Mouse (Mus musculus): ENCODE data around the gene Pif1.
A peak's percentile ranks its signal among the peaks of the same experiment; 100 is the strongest.

Gene Pif1

DNA sequence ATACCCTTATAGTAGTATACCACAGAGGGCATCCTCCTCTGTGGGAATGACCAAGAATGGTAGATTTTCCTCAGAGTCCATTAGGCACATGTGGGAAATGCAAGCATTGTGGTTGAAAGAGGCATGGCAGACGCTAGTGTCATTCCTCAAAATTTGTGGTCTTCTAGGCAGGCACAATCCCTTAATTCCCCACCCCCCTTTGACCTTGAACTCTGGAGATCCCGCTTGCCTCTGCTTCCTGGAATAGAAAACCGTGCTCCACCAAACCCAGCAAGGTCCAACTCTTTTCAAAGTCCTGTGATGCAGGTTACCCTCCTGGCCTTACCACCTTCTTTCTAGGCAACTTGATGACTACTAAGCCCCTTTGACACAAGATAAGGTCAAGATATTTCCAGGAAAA lies 5.8 kb downstream of the Pif1 start:
- DNase-seq (ENCODE audit: low read depth, low spot score) = peak; percentile 91

DNA sequence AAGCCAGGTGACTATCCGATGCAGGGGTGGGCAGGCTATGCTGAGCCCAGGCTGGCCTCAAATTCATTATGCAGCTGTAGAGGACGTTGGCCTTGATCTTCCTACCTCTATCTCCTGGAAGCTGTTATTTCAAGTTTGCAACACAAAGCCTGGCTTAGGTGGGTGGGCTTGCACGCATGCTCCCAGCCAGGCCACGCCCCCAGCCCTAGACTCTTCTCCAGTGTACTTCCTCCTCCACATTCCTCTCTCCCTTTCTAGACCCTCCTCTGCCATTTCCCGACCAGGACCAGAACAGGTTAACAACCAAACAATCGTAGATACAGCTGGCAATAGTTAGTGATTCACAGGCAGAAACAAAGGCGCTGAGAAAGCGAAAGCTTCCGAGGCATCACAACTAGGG lies 6.6 kb downstream of the Pif1 start:
- peak; percentile 99 for DNase-seq (ENCODE audit: low read depth, low spot score)

DNA sequence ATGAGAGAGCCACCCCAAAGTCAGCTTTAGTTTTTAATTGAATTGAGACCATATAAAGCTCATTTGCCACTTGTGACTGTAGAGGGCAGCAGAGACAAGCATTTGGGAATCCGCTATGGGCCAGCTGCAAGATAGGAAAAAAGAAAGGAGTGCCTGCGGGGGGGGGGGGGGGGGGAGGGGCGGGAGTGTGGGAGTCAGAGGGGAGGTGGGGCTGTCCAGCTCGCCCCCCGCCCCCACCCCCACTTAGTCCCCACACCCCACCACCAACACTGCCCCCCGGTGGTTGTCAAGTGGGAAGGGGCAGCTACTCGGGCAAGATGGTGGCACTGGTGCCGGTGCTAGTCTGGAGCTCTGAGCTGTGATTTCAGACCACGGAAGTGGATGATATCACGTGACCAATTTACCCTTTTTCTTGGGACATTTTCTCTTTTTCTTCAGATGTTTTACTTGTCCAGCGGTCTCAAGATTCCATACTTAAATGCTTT lies 11.8 kb downstream of the Pif1 start:
- DNase-seq (ENCODE audit: low read depth, low spot score) = peak; percentile 88

DNA sequence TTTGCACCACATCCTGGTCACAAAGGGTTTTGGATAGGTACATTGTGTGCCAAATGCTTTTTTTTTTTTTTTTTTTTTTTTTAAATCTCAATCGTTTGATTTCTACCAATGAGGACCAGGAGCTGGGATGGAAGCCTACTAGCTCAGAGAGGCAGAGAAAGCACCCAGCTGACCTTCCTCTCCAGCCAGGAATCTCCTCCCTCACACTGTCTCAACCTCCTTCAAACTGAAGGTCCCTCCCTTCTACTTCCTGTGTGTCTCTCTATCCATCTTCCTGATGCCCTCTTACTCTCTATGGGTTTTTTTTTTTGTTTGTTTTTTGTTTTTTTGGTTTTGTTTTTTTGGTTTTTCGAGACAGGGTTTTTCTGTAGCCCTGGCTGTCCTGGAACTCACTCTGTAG lies 14.0 kb downstream of the Pif1 start:
- peak; percentile 89 for DNase-seq (ENCODE audit: low read depth, low spot score)

DNA sequence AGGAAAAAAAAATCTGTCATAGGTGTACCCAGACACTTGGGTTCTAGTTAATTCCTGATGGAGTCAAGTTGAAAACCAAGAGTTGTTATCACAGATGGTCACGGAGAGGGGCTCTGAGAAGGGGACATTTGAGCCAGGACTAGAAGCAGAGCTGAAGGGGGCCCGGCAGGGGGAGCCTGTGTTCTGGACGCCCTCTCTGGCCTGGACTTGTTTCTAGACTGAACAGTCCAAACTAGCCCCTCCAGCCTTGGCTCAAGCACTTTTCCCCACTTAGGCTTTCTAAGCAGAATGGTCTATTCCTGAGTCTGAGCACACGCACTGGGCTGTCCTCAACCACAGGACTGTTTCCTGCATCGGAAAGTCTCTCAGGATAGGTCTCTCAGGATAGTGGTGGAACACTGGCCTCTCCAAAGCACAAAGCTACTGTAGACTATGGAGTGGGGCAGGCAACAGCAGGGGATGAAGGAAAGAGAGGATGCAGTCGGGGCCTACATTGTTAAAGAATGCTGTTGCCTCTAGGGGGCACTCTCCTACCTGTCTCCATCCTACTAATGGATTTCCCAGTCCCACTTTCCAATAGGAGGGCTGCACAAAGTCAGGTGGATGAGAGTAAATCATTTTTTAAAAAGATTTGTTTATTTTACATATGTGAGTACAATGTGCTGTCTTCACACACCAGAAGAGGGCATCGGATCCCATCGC lies 16.6 kb downstream of the Pif1 start:
- DNase-seq (ENCODE audit: low read depth, low spot score) = peak; percentile 83

DNA sequence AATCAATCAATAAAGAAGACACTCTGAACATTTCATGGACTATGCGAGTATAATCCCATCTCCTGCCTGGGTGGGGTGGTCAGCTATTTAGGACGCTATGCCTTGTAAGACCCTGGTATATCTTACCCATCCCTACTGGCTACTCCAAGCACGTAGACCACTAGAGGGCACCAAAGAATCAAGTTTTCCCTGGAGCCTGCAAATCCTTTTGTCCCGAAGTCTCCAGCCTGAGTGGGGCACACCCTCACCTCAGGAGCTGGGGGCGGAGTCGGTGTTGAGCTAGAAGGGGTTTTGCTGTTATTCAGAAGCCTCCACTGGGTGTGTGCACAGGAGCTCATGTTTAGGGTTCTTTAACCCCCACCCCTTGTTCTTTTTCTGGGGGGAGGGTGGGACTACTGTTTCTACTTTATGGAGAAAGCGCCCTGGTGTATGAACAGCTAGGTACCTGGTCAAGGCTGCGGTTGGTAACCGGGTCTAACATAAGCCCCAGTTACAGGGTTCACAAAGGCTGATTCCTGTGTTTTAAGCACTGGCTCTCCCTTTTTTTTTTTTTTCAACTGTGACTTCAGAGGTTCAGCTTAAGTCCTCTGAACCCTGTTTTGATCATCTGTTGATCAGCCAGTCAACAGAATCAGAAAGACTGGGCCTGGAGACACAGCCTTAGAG lies 18.6 kb downstream of the Pif1 start:
- DNase-seq (ENCODE audit: low read depth, low spot score) = peak; percentile 99

DNA sequence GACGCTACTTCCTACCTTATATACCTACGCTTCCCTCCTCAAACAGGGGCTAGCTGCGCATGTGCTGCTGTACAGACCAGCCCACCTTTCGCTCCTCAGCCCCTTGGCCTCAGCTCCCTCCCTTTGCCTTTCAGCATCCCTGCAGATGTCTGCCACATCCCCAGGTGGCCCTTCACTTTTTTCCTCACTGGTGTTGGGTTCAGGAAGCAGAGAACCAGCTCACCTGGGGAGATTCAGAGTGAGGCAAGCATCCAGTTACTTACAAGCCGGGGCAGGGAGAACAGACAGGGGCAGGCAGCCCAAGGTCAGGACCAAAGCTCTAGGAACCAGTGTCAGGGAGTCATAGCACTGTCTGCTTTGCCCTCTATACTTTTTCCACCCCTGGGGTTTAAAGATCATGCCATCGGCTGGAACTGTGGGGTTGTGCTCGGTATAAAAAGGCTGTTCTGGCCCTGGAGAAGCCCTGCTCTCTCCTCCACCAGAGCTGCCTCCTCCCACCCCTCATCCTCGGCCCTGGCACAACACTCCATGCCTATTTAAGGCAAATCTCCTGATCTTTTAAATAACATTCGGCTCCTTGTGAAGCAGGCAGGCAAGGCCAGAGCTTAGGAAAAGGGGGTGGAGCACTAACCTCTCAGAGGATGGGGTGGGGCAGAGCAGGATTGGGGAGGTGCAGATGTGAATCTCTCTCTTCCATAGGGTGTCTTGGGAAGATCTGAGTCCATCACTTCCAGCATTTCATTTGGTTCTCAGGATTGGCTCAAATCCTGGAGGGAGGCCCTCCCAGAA lies 19.6 kb downstream of the Pif1 start:
- peak; percentile 90 for DNase-seq (ENCODE audit: low read depth, low spot score)

DNA sequence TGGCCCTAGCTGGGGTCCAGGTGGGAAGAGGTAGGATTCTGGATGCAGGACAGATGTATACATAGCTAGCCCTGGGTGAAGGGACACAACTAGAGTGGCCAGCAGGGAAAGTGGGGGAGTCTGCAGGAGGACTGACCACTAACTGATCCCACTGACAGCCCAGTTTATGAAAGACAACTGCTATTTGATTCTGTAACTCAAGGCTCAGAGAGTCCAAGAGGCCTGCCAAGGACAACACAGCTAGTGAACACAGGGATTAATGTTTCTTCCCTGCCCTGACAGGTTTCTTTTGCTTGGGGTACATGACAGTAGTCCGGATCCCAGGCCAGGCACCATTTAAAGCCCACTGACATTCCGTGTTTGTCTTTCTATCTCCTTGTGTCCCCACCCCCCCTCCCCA lies 20.2 kb downstream of the Pif1 start:
- no peak for DNase-seq (ENCODE audit: low read depth, low spot score)

DNA sequence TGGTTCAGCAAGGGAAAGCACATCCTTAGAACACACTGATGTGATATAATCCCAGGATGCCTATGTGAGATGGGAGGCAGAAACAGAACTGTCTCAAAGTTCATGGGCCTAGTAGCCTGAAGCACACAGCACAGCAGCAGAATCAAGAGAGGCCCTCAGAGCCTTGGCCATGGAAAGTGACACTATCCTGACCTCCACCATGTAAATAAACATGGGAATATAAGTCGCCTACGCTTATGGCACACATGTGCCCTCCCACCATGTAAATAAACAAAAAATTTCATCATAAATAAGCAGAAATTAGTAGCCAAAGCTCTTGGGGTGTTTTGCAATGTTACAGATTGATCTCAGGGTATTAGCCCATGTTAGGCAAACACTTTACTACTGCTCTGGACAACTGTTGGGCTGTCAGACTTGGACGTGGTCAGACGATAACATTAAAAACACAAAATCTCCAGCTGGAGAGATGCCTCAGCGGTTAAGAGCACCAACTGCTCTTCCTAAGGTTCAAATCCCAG lies 25.1 kb downstream of the Pif1 start:
- no peak for DNase-seq (ENCODE audit: low read depth, low spot score)

DNA sequence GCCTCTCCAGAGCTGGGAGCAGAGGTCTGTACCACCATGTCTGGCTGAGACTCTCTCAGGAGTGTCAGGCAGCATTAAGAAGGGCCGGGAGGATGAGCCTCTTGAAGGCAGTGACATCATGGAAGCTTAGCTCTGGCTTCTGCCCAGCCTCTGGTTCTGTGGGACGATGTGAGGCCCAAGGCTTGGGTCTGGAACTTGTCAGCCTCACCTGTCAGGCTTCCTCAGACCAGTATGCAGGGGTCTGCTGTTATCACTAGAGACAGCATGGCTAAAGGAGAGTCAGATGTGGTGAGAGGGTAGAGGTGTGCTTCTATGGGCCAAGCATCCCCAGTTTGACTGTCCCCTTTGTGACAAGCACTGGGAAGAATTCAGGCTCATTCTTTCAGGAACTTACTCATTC lies 26.1 kb downstream of the Pif1 start:
- no peak for DNase-seq (ENCODE audit: low read depth, low spot score)

DNA sequence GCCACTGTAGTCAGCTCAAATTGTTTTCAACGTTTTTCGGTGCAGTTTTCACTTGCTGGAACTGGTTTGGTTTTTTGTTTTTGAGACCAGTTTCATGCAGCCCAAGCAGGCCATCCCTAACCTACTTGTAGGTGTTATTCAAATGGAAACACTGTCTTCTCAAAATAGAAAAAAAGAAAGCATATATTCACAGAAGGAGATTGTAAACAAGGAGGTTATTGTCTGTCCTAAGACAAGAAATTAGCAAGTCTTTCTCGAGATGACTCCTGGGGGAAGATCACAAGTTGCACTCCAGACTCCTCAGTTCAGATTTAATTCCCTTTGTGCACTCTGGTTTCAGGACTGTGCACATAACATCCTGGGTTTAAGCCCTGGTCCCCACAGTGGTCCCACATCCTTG lies 32.4 kb downstream of the Pif1 start:
- peak; percentile 76 for DNase-seq (ENCODE audit: low read depth, low spot score)

DNA sequence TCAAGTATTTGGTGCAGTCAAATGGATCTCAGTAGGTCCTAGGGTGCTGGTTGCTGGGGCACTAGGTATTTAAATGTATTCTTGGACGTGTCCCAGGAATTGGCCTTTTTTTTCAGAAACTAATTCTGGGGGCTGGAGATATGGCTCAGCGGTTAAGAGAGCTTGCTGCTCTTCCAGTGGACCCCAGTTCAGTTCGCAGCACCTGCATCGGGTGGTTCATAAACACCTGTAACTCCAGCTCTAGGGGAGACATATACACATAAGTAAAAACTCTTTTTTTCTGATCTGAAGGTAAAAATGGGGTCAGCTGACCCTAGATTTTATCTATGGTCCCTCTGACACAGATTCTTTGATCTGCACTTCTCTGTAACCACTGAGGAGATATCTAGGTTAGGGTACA lies 34.2 kb downstream of the Pif1 start:
- DNase-seq (ENCODE audit: low read depth, low spot score) = no peak

DNA sequence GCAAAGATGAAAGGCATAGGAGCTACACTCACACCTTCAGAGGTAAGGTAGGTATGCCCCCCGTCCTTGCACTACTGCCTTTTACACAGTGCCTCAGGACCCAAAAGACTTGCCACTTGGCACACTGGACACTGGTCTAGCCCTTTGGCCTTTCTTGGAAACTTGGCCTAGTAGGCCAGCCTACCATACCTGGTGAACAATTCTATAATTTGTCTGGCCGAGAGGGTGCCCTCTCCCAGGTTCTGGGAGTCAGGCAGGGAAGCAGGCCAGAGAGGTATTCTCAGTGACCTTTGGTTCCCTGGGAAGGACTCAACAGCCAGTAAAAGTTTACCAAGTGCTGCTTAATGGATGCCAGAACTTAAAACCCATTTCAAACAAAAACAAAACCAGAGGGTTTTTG lies 34.7 kb downstream of the Pif1 start:
- DNase-seq (ENCODE audit: low read depth, low spot score) = no peak

DNA sequence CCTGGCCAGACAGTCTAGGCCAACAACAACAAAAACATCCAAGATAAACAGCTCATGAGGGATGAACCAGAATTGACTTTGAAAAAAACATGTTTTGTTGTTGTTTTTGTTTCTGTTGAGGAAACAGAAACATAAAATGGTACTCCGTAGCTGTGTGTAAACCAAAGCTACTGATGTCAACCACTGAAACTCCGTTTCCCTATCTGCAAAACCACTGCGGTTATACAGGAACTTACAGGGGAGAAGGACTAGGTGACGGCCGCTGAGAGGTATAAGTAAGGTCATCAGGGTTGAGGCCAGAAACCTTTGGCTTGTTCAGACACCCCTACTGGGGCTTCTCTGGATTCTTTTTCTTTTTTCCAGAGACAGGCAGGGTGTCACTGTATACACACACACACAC lies 35.9 kb downstream of the Pif1 start:
- DNase-seq (ENCODE audit: low read depth, low spot score) = no peak

DNA sequence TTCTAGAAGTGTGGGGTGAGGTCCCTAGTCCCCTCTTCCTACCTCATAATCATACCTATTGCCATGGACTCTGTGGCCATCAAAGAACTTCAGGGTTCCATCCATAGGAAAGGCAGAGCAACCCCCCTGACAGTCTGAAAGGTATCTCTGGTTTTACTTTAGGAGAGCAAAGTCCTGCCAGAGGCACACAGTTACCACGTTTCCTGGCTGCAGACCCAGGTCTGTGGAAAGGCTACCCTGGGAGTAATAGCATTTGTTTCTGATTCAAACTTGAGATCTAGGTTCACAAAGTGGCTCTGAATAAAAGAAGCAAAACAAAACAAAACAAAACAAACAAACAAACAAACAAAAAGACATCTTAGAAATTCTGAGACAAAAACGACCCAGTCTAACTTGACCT lies 37.3 kb downstream of the Pif1 start:
- DNase-seq (ENCODE audit: low read depth, low spot score) = no peak

DNA sequence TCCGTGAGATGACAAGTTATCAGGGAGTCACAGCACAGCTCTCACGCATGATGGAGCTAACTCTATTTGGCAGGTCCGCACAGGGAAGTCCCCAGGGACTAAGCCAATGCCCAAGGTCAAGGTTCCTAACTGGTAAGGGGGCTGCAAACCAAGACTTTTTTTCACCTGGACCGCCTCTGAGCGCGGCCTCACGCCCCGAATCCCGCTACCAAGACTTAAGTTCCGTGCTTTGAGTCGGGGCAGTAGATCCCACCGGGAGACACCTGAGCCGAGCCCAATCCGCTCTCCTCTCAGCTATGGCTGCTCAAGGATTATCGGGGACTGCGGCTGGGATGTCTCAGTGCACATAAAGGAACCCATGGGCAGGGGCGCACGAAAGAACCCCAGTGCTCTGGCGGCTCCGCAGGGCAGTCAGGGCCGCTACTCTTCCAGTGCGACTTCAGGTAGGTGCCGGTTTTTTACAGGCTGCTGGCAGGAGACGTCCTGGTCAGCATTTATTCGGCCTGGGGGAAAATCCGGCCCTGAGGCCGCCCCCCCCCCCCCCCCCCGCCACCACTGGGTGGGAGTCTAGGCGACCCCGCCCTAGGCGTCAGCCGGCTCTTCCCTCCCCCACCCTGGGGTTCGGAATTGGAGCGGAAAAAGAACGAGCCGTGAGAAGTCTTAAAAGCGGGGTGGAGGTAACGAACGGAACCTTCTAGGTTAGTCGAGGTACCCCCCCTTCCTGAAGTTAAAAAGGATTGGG lies 42.2 kb downstream of the Pif1 start, which contains the start of gene Rbpms2:
TSS of gene Rbpms2 (plus strand) at position 624 of the 742 bp plus-strand sequence.
- peak; percentile 91 for DNase-seq (ENCODE audit: low read depth, low spot score)

DNA sequence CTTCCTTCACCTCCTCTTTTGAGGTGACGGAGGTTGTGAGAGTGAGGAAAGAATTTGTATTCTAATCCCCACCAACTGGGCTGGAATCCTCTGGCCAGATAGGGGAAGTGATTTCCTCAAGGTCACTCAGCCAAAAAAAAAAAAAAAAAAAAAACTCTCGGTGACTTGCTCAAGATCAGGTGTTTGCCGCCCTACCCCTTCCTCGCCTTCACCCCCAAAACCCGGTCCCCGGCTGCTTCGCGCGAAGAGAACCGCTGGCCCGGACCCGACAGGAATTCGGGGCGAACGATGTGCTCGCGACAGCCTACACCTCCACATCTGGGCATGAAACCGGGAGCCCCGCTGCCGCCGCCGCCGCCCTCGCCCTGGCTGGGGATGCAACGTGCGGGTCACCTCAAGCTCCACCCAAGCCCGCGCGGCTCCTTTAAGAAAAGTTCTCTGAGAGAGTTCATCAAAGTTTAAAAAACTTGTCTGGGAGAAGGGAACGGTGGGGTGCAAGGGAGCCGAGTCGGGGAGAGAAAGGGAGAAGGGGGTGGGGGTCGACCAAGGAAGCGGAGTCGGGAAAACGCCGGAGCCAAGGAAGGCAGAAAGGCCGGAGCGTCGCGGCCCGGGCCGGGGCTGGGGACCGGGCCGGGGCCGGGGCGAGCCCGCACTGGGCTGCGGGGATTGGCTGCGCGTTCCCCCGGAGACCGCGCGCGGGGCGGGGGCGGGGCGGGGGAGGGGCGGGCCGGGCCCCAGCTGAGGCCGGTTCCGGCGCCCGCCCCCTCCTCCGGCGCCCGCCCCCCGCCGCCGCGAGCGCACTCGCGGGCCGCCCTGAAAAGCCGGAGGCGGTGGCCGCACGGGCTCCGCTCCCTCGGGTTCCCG lies 43.0 kb downstream of the Pif1 start:
- peak; percentile 88 for DNase-seq (ENCODE audit: low read depth, low spot score)

DNA sequence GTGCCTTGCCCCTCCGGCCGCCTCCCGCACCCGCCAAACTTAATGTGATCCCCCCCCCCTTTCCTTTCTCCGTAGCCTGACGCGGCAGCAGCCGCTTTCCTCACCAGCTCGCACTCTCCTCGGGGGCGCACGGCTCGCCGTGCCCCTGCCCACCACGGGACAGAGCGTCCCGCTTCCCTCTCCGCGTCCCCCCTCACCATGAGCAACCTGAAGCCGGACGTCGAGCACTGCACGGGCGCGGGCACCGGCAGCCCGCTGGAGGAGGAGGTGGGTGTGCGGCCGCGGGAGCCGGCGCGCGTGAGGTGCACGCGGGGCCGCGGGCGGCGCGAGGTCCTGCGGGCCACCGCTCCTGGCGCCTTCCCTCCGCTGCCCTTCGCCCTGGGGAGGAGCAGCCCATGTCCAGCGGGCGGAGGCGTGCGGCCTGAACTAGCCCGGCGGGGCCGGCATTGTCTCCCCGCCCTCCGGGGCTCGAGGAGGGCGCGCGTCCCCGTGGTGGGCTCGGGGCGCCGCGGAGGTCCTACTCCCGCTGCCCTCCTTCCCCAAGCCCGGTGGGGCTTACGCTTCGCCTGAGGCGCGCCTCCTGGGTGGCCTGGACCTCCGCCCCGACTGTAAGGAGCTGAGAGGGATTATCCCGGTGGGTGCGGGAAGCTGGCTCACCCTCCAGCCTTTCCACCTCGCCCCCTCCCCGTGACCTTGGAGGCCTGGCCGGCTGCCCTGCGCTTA lies 43.8 kb downstream of the Pif1 start:
- peak; percentile 34 for DNase-seq (ENCODE audit: low read depth, low spot score)

DNA sequence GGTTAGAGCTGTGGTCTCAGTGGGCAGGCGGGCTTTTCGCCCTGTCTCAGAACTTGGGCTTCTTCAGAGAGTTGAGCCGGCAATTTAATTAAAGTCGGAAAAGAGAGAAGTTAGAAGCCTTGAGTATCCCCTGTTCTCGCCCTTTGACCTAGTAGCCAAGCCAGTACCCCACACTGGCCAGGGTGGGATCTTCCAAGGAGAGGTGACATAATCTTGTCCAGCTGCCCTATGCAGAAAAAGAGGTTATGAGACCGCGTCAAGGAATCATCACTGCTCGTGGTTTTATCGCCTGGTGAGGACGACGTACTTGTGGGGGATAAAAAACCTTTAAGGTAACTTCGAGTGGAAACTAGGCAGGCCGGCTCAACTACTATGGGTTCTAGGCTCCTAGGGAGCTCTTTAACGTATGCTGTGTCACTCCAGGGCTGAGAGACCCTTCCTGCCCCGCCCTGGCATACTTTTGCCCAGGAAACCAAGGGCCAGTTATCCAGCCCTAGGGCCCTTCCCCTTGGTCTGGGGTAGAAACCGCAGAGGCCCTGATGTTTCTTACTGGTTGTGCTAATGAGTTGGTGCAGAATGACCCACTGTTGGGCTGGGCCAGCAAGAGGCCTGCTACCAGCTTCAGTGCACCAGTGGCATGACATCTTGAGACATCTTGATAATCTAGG lies 44.5 kb downstream of the Pif1 start:
- DNase-seq (ENCODE audit: low read depth, low spot score) = no peak

Measured in R1 (cell line).